Mouse (Mus musculus): ENCODE data around the gene Sult6b1.
A peak's percentile ranks its signal among the peaks of the same experiment; 100 is the strongest.

The Sult6b1 gene

DNA sequence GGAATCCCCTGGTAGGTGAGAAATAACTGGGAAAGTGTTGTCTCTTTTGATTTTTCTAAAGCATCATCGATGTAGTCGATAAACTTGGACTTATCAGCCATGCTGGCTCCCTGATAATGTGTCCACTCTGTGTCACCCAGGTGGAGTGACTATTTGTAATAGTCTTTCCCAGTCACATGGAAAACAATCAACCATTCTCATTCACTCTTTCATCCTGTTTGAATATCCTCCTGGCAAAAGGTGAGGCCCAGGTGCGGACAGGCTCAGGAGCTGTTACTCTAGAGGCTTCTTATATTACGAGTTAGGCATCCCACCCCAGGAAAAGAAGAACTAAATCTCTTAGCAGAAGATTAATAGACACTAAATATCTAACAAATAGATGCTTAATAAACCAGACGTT is at the start of gene Sult6b1:
Gene Sult6b1 (minus strand): TSS at position 101 of the 400 bp plus-strand sequence.
- DNase-seq: no peak

DNA sequence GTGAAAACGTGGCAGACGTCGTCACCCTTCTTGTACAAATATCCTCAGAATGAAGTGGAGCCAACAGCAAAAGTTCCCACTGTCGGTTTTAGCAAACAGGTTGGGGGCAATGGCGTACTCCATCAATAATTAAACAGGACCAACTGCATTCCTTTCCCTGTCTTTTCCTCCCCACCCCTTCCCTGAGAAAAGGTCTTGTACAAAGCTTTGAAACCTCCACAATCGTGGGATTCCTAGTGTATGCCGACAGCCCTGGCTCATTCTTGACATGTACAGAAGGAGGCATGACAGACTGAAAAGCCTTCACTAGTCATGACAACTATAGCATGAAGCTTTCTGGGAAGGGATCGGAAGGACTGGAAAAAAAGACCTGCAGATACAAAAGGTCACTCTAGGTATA is 46.4 kb upstream of the Sult6b1 start:
- DNase-seq: no peak

DNA sequence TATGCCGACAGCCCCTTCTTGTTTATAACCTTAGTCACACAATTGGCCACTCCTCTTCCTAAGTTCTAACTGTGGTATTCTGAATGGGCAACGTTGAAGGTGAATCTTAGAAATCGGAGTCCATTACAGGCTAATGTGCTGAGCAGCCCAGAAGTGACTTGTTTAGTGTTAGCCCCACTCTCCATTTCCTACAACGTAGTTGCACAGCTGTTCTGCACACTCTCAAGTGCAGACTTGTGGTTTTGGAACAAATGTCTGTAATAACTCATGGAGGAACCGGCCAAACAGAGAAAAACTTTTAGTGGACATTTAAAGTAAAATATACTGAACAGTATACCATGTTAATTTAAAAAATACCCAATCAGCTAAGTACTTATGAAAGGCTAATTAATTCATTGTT is 45.3 kb upstream of the Sult6b1 start:
- no peak for DNase-seq

DNA sequence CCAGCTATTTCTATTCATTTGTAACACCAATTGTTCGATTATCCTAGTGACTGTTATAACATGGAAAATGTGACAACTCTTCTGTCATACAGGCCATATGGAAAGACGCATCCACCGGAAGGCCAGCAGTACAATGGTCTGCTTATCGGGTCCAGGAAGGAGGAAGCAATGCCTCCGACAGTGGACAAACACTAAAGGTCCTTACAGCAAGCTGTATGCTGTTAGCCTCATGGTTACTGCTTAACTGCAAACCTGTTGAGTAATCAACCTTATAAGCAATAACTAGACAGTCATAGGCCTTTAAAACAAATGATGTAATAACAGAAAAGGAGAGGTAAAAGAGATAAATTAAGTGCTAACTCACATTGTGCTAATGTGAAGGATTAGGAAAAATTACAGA is 44.4 kb upstream of the Sult6b1 start:
- DNase-seq: no peak

DNA sequence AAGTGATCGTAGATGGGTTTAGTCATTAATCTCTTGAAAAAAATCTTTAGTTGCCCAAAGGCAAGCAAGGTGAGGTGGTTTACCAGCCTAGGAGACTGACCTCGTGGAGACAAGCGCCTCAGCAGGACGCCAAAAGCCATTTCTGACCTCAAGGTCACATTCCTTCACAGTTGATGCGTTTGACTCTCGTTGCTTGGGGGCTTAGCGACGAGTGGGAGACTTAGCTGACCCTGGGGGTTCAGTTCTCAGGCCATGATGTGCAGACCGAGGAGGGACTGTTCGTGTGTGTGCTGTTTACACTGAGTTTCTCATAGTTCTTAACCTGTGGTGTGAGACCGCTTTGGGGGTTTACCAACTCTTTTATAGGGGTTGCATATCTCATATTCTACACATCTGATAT is 35.8 kb upstream of the Sult6b1 start:
- no peak for DNase-seq

DNA sequence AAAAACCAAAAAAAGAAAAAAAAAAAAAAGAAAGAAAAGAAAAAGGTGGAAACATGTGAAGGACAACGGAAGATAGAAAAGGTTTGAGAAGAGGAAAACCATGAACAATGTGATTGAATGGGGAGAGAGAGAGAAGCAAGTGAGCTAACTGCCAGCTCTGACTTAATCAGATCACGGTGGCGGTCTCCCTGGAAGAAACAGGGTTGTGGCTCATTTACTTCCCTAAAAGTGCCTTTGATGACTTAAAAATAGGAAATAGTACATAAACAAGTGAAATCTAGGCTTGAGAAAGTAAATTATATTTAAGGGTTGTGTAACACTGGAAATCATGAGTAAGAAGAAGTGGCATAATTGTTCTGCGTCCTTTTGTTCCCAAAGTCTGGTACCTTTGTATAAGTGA is 32.1 kb upstream of the Sult6b1 start:
- no peak for DNase-seq

DNA sequence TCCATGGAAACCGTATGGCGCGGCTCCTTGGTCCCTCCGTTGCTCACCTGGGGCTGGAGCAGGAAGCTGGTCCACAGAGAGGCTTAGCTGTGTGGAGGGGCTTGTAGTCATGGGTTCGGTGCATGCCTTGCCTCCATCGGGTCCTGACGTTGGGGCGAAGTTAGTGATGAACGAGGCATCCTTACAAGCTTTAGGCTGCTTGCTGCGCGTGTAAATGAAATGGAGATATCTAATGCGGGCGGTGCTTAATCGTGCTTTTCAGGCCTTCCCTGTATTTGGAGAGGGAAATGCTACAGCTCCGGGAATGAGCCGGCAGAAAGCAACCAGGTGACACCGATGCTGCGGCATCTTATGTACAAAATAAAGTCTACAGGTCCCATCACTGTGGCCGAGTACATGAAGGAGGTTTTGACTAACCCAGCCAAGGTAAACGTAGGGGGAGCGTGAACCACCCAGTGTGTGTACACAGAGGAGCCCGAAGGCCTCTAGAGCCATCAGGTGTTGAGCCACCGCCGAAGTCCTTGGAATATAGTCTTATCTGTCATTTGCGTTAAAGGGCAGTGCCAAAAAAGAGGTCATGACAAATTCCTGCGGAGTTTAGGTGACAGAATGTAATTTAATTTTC is 30.5 kb upstream of the Sult6b1 start:
- DNase-seq: peak in 1 of 2 experiments; percentile 28

DNA sequence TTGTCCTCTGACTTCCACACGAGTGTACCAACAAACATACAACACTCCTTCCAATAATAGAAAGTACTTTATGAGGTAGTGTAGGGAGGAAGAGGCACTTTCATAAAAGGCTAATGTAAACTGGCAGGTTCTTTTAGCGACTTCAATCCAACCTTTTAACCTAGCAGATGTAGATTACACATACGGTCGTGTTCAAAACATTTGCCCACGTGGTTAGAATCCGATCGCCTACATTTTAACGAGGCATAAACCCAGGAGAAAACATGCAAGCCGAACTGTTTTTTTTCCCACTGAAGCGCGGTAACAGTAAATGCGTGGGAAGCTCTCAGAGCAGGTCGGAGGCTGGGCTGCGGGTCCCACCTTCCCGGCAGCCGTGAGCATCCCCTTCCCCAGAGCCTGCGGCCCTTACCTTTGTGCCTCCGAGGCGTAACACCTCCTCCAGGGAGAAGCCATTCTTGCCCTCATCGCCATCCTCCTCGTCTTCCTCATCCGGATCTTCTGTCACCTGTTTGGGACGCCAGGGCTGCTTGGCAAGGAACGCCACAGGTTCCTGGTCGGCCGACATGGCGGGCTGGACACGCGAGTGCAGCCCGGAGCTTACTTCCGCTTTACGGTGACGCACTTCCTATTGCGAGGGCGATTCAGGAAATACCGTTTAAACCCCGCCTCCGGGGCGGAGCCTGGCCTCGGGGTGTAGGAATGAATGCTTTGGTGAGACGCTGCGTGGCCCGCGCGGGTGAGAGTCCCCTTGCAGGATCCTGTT is 29.9 kb upstream of the Sult6b1 start, which contains the start of the genes Cebpz and Ndufaf7:
Gene Cebpz (minus strand): TSS at position 601 of the 763 bp plus-strand sequence.
Gene Ndufaf7 (plus strand): TSS at position 671 of the 763 bp plus-strand sequence.
- peak; percentile 98 to 99 for DNase-seq

DNA sequence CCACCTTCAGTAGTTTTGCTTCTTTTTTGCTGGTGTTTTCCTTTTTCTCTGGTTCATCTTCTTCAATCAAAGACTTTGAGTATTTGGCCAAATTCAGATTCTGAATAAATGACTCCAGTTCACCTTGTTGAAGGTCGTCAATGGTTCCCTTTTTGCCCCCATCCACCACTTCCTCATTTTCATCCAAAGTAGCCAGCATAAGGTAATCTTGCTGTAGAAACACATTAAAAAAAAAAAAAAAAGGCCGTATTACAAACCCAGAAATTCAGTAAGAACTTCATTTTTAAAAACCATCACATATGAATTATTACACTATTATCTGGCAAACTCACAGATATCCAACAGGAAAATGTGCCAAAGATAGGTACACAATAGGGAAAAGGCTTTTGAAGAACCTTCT is 29.1 kb upstream of the Sult6b1 start:
- no peak for DNase-seq

DNA sequence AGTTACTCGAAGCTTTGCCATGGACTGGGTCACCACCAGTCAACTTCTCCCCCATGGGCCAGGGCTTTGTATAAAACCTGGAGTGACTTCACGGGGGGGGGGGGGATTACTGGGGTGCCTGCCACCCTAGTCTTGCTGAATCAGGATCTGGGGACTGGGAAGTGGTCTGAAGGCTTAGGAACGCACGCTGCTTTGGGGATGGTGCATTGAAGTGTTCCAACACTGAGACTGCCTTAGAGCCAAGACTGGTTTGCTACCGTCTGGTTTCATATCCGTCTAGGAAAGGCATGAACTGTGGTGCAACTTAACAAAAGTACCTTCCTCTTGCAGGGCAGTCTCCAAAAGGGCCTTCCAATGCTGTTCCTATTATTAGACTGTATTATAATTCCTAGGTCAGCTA is 10.9 kb upstream of the Sult6b1 start:
- DNase-seq: no peak

DNA sequence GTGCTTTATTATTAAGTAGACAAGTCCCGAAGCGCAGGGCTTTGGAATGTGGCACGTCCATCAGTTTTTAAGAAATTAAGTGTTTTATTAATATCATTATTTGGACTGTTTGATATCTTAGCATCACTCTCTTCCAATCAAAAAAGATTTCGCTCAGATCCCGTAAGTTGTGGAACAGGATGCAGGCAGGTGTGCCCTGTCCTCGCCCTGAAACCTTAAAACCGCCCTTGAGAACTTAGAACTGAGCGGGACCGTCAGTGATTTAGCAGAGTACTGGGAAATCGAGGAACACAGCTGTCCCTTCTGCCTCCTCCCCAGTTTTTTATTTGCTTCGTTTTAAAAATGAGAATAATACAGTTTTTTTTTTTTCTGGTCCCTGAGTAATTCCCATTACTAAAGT is 10.1 kb upstream of the Sult6b1 start:
- no peak for DNase-seq

DNA sequence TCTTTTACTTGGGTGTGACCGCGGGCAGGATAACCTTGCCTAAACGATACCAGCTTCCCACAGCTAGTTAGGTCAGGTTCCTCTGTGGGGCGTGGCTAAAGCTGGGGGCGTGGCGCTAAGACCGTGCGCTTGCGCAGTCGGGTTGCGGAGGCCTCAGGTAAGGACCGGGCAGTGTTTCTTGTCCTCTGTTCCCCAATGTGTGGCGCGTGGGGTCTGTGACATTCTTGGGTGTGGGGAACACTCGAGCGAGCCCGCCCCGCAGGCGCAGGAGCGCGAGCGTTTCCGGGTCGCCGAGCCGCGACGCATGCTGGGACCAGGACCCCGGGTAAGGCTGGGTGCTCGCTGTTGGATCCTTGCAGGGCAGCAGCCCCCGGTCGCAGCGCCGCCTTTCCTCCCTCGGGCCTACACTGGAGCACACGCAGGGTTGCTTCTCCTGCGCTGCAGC is 9.6 kb upstream of the Sult6b1 start, which contains the start of gene Cebpzos:
Gene Cebpzos (plus strand): TSS at position 132 of the 445 bp plus-strand sequence.
- DNase-seq: peak; percentile 91 to 94

DNA sequence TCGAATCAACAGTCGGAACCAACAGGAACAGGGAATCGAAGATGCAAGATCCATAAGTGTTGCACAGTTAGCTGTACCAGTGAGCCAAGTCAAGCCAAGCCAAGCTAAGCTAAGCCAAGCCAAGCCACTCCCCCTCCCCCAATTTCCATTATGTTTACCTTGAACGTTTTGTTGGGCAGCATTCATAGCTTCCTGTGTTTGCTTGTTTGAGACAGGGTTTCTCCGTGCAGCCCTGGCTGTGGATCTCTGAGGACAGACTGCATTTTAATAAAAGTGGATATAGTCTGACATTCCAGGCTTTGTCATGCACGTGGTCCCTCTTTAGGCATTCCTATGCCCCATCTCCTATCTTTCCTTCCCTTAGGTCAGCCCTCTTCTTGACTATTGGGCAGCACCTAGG is 9.0 kb upstream of the Sult6b1 start:
- peak in 1 of 2 experiments; percentile 17 for DNase-seq

DNA sequence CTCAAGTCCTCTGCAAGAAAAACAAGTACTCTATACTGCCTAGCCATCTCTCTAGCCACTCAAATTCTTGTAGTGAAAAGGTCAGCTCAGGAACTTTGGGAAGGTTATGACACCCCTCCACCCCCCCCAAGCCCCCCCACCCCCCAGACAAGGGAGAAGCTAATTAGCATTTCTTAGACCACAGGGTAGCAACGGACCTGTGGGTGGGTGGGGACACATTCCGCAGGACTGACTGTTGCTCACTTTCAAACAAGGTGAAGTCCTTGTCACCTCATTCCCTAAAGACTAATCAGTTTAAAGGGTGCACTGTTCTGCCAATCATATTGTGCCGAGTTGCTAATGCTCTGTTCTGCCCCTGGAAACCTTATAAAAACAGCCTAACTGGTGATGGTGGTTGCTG is 7.1 kb upstream of the Sult6b1 start:
- DNase-seq: no peak

DNA sequence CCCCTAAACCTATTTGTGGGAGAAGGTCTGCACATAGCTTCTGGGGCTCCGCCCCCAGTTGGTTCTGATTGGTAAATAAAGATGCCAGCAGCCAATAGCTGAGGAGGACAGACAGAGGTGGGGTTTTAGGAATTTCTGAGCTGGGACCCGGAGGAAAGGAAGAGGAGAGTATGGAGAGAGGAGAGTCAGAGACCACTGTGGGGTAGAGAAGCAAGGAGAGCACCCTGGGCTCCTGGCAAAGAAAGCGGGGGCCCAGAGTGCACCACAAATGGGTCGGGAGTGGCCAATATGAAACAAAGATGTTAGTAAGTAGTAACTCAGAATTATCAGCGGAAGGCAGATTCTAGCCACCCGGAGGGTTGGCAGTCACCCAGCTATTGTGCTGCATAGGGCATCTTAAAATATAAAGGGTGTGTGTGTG is 6.1 kb upstream of the Sult6b1 start:
- DNase-seq: peak; percentile 73 to 80

DNA sequence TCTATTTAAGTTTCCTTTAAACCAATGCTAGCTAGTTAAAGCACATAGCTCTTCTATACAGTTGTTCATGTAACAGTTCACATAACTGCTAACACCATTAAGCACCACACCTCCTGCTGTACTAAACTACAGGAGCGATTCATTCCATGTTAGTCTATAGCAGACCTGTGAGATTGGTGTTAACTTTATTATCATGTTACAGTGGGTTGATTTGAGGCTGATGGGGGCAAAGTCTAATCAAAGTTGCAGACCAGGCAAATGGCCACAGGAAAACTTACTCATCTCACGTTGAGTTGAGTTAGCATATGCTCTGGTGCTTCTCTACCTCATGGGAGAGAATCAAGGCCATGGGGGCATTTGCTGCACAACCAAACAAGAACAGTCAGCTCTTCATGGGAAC is 2.6 kb upstream of the Sult6b1 start:
- DNase-seq: no peak

DNA sequence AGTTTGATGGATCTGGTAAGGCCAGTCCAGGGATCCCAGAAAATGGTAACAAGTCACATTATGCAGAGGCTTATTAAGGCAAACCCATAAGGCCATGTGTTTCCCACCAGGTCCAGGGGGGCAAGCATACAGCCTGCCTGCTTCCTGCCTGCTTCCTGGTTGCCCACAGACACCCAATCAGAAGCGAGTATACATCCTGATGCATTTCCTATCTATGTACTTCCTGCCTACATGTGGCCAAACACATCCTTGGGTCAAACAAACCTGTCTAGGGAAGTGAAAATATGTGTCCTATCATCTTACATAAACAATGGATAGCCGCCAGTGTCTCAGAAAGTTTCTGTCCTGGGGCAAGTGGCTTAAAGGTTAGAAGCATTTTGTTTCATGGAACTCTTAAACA is 3.6 kb downstream of the Sult6b1 start:
- no peak for DNase-seq

DNA sequence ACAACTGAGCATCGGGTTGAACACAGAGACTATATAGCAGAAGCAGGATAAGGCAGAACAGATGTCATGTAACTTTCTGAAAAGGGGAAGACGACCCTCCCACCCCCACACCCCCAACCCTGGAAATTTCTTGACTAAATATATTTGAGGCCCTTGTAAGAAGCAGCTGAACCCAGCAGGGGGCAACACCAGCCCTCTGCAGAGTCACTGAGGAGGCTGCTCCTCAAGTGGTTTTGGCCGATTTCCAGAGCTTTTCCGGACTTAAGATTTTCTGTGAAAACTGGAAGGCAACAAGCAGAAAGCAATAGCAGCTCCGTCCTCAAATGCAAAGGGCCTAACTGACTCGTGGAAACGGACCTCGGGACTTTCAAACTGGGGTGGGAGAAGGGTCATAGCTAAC is 11.4 kb downstream of the Sult6b1 start:
- peak; percentile 63 to 68 for DNase-seq

DNA sequence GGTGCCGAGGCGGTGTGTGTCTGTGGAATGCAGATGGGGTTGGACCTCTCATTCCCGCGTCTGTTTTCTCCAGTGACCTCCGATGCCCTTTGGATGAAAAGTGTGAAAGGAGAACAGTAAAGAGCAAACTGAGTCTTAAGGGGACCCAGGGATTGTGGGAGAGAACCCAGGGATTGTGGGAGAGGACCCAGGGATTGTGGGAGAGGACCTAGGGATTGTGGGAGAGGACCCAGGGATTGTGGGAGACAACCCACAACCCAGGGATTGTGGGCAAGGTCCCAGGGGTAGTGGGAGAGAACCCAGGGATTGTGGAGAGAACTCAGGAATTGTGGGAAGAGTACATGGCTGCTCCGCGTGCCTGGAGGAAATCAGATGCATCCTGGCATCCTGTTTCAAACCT is 11.8 kb downstream of the Sult6b1 start:
- no peak for DNase-seq

DNA sequence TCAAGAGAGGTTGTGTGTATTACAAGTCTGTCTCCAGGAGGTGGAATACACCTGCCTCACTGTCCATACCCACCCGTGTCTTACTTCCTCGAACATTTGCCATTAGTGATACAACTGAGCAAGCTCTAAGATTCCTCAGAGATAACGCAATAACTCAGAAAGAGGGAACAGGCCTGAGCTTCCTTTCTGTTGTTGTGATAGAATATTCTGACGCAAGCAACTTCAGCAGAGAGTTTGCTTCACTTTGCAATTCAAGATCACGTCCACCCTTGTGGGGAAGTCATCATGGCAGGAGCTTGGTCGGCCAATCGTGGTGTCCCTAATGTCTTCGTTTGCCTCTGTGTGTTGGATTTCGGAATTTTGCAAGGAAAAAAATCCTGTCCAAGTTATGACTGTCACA is 15.8 kb downstream of the Sult6b1 start:
- no peak for DNase-seq

DNA sequence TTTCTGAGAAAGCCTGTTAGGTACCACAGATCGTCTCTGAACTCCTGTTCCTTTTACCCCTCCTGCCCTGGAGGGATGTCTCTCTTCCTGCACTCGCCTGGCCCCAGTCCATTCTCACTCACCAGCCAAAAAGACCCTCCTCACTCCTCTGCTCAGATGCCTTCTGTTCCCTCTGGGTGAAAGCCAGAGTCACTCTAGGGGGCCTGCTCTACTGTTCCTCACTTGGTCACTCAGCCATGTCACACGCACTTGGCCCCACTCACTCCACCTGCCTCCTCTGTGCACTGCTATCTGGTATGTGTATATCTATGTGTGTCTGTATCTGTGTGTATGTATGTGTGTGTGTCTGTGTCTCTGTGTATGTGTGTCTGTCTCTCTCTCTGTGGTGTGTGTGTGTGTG is 17.6 kb downstream of the Sult6b1 start:
- DNase-seq: peak; percentile 99

DNA sequence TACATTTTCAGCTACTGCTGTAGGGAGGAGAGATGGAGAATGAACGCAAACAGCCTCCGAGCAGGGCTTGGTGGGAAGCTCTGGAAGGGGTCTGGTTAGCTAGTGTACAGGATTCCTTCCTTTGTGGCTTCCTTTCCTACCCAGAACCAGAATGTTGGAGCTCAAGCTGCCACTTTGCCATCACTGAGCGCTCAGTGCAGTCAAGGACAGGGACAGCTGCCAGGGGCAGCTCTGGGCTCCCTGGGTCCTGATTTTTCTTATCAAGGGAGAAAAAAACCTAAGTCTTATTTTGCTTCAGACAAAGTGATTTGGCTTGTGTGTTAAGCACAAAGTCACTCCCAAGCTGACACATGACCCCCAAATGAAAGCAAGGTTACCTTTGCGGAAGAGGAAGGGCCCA is 18.2 kb downstream of the Sult6b1 start:
- peak; percentile 65 to 71 for DNase-seq

DNA sequence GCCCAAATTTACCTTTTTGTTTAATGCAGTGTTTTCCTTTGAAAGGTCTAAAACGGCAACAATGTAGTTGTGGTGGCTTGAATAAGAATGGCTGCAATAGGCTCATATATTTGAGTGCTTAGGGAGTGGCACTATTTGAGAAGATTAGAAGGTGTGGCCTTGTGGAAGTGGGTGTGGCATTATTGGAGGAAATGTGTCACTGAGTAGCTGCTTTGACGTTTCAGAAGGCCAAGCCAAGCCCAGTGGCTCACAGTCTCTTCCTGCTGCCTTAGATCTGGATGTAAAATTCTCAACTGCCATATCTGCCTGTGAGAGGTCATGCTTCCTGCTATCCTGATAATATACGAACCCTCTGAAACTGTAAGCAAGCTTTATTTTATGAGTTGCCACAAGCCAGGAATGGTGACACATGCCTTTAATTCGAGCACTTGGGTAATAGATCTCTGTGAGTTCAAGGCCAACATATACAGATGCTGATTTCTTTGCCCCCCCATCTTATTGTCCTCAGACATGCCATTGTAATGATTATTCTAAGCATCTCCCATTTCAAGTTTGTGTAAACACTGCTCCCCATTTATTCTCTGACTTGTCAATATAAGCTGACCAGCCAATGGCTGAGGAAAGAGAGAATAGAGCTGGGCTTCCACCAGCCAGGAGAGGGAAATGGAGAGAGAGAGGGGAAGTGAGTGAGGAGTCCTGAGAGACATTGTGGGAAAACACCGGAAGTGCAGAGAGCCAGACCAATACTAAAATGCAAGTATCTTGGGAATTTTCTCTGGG is 21.3 kb downstream of the Sult6b1 start:
- DNase-seq: no peak
